Mouse (Mus musculus): ENCODE measurements around the gene Gm12355.

- TF ChIP-seq CTCF (IDR thresholded peaks at IDR 0.05; ENCODE audit: control insufficient read depth, insufficient read depth, insufficient replicate concordance, low read depth, low read length) (no peak), POLR2A (IDR thresholded peaks at IDR 0.05; ENCODE audit: control insufficient read depth, low read depth, low read length) (no peak)
These were observed 21.0 kb upstream of the Gm12355 start, which contains the start of gene Gsdma2 for GRCm38 (mm10) chr11:98646459-98646858.

Measured in testis, adult 2 months (tissue).